Mouse (Mus musculus) brain, embryonic 14.5 days (tissue): ENCODE measurements around the gene Pgam1.

Source experiments
- CTCF ChIP-seq: fragments of 200-500 bp; IDR thresholded peaks from 2 replicates; pipeline ENCODE4 v1.5.1; 2012; ENCODE audit warnings: inconsistent platforms, mild to moderate bottlenecking, moderate library complexity, borderline replicate concordance; ENCODE audit not compliant: insufficient read depth, insufficient read length; ENCODE audit errors: extremely low read depth
- POLR2A ChIP-seq: fragments of 200-500 bp; IDR thresholded peaks from 2 replicates; pipeline ENCODE4 v1.6.1; 2012; ENCODE audit warnings: mild to moderate bottlenecking, inconsistent platforms, borderline replicate concordance; ENCODE audit not compliant: poor library complexity, insufficient read depth, insufficient read length, severe bottlenecking; ENCODE audit errors: extremely low read depth

DNA sequence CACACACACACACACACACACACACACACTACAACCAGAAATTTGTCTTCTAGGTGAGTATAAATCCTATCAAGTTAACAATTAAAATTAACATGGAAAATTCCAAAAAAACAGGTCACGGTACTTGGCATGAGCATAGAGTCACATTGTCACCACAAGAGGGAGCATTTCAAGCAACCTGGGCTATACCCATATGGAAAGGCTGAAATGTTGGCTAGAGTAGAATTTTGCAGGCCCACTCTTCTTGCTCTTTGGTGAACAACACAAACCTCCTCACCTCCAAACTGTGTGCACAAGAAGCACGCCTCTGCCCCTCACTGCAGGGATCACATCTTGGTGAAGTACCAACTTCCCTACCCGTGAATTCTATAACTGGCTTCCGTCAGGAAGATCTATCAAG lies 12.9 kb upstream of the Pgam1 start:
- TF ChIP-seq POLR2A (no peak), CTCF (peak; percentile 67; the same call in 1 of the 2 replicates)
